ENCODE assay signal across 37 mouse cellular contexts in the genomic region with DNA sequence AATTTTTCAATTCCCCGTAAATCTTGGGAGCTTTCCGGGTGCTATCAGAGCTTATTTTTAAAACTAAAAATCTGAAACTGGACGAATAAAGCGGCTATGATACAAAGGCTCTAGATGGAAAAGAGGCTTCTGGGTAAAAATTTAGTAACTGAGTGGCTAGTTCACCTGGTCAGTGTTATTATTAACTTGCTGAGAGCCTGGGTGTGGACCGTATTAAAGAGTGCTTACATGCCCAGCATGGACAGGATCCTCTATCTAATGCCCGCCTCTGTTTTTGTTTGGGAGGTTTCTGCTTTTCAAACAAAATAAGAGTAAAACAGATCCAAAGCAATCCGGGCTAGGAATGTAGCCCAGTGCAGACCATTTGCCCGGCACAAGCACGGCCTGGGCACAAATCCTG. TPM values are rescaled to one million over a fixed set of nuclear protein-coding genes. Genes with fewer than 3 reads are reported as not detected.
"Had no signal": no experiment of that assay in that cellular context is flagged by ENCODE, and none has a peak within 500 bp of the region (broad histone marks: within the 10 kb centered on the region; RNA-seq: fewer than 3 reads in every experiment).

No protein-coding gene starts in this region.

- H3K36me3 ChIP-seq: liver, embryonic 13.5 days; liver, embryonic 15.5 days had no signal

- H3K4me1 ChIP-seq: limb, embryonic 10.5 days; liver, embryonic 12.5 days; liver, embryonic 15.5 days; megakaryocyte, embryonic 14.5 days; midbrain, embryonic 10.5 days; midbrain, embryonic 12.5 days; midbrain, embryonic 13.5 days; midbrain, embryonic 15.5 days had no signal

- H3K9ac ChIP-seq: limb, embryonic 12.5 days; limb, embryonic 13.5 days; limb, embryonic 15.5 days; liver, embryonic 12.5 days; liver, embryonic 13.5 days; liver, embryonic 14.5 days; liver, embryonic 15.5 days; liver, postnatal 0 days; lung, embryonic 14.5 days; lung, embryonic 15.5 days; midbrain, embryonic 12.5 days; midbrain, embryonic 13.5 days; midbrain, embryonic 15.5 days; neural tube, embryonic 12.5 days; neural tube, embryonic 13.5 days had no signal

- H3K27me3 ChIP-seq: limb, embryonic 12.5 days; limb, embryonic 13.5 days; limb, embryonic 15.5 days; liver, embryonic 12.5 days; liver, embryonic 13.5 days; liver, embryonic 15.5 days; lung, embryonic 15.5 days; midbrain, embryonic 12.5 days; midbrain, embryonic 13.5 days; midbrain, embryonic 15.5 days; neural tube, embryonic 12.5 days; neural tube, embryonic 13.5 days had no signal

- H3K4me2 ChIP-seq: limb, embryonic 12.5 days; limb, embryonic 13.5 days; limb, embryonic 15.5 days; liver, embryonic 11.5 days; liver, embryonic 12.5 days; liver, embryonic 13.5 days; liver, embryonic 15.5 days; lung, embryonic 14.5 days; lung, embryonic 15.5 days; midbrain, embryonic 11.5 days; midbrain, embryonic 12.5 days; midbrain, embryonic 13.5 days; midbrain, embryonic 15.5 days; neural tube, embryonic 12.5 days; neural tube, embryonic 13.5 days had no signal

- H3K4me3 ChIP-seq: limb, embryonic 10.5 days; limb, embryonic 12.5 days; limb, embryonic 13.5 days; limb, embryonic 15.5 days; liver, embryonic 12.5 days; liver, embryonic 13.5 days; liver, embryonic 15.5 days; lung, embryonic 15.5 days; megakaryocyte, embryonic 14.5 days; midbrain, embryonic 10.5 days; midbrain, embryonic 12.5 days; midbrain, embryonic 13.5 days; midbrain, embryonic 15.5 days; myocyte; neural tube, embryonic 12.5 days; neural tube, embryonic 13.5 days had no signal

- H3K9me3 ChIP-seq: limb, embryonic 10.5 days; limb, embryonic 12.5 days; limb, embryonic 13.5 days; limb, embryonic 15.5 days; liver, embryonic 12.5 days; liver, embryonic 13.5 days; liver, embryonic 15.5 days; lung, embryonic 15.5 days; megakaryocyte, embryonic 14.5 days; midbrain, embryonic 10.5 days; midbrain, embryonic 12.5 days; midbrain, embryonic 13.5 days; midbrain, embryonic 15.5 days; neural tube, embryonic 12.5 days; neural tube, embryonic 13.5 days had no signal

- H3K27ac ChIP-seq: limb, embryonic 10.5 days; limb, embryonic 12.5 days; limb, embryonic 13.5 days; limb, embryonic 15.5 days; liver, embryonic 12.5 days; liver, embryonic 13.5 days; liver, embryonic 14.5 days; liver, embryonic 15.5 days; lung, embryonic 15.5 days; macrophage; midbrain, embryonic 10.5 days; midbrain, embryonic 12.5 days; midbrain, embryonic 13.5 days; midbrain, embryonic 15.5 days; neural tube, embryonic 12.5 days; neural tube, embryonic 13.5 days had no signal

- DNase-seq: left cerebral cortex, postnatal 4 days; liver; liver, embryonic 13.5 days; liver, postnatal 0 days; lung, adult 18-20 months; lung, adult 2 months; lung, embryonic 14.5 days; lung, postnatal 10 days; lung, postnatal 14 days; lung, postnatal 36 days; lung, postnatal 4 days; midbrain, embryonic 14.5 days had no signal

- ATAC-seq: liver, embryonic 12.5 days; liver, postnatal 0 days; lung, postnatal 0 days; midbrain, embryonic 13.5 days; midbrain, embryonic 15.5 days; midbrain, embryonic 16.5 days had no signal

RNA-seq across cellular contexts. Expression of gene Atp6v0a4, which starts 16.0 kb away (rescaled TPM):
- polyA plus RNA-seq: limb, embryonic 10.5 days; limb, embryonic 11.5 days; limb, embryonic 12.5 days; macrophage; midbrain, embryonic 10.5 days; midbrain, embryonic 11.5 days; midbrain, embryonic 12.5 days; midbrain, embryonic 14.5 days; neural tube, embryonic 11.5 days had no signal

RNA-seq across cellular contexts. Expression of gene Tmem213, which starts 31.3 kb away (rescaled TPM):
- polyA plus RNA-seq: limb, embryonic 10.5 days; limb, embryonic 11.5 days; liver, adult 2 months; liver, embryonic 11.5 days; liver, embryonic 12.5 days; liver, embryonic 13.5 days; liver, embryonic 14.5 days; liver, embryonic 15.5 days; liver, embryonic 16.5 days; liver, postnatal 0 days; macrophage; midbrain, embryonic 10.5 days; midbrain, embryonic 11.5 days; midbrain, embryonic 12.5 days; midbrain, embryonic 14.5 days; midbrain, embryonic 15.5 days; midbrain, embryonic 16.5 days; myocyte; neural tube, embryonic 11.5 days; neural tube, embryonic 12.5 days; neural tube, embryonic 13.5 days had no signal
